Mouse (Mus musculus) T-helper 2 cell (primary cell): ENCODE data around the gene Egfem1.

ENCODE experiments used
- in situ Hi-C: fragments of 300-600 bp; cut with MboI, MseI; formaldehyde crosslinking; loops from one replicate; pipeline ENCODE4 v1.15.1; 2025; ENCODE audit warnings: high pct_unique_total_duplicates

Egfem1 gene

DNA sequence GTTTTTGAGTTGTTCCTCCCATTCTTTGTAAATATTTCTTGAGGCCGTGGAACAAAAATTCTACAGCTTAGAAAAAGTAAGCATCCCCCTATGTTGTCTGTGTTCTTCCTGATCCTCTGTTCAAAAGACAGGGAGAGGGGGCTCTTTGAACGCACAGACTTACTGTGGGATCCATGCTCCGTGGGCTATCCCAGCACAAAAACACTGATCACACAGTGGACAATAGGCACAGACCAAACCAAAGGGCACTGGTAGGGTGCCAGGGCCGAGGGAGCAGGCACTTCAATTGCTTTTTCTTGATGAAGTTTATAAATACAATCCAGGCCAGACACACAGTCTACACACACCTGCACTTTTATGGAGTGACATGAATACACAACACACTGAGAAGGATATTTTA is 211.4 kb downstream of the Egfem1 start:
- in situ Hi-C loops: no loop called here

DNA sequence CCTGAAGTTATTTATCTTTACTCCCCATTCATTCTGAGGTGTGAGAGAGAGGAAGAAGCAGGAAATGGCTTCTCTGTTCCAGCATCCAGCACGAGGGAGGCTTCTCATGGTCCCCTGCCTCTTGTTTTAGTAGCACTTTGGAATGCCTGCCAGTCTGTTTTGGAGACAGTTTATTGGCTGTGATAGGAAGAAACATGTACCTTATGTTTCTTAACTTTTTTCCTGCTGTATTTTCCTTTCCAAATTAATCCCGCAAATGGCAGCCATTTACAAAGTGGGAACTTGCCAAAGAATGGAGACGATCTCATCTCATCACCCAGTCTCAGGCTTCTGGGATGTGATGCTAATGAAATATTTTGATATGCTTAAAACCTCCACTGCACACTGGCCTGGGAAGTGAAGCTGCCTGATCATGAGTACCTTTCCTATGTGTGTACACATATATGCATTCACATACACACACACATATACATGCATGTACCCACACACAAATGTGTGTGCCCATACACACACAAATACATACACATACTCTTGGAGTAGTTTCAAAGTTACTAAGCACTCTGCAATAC is 260.5 kb downstream of the Egfem1 start:
- in situ Hi-C loops: no loop called here

- in situ Hi-C loops: no loop called here
Measured at GRCm38 (mm10) chr3:29345805-29346204, 264.0 kb downstream of the Egfem1 start.

GRCm38 (mm10) chr3:29366907-29367306 is 285.1 kb downstream of the Egfem1 start:
- in situ Hi-C loops: no loop called here

GRCm38 (mm10) chr3:29370519-29370918 is 288.7 kb downstream of the Egfem1 start:
- in situ Hi-C loops: no loop called here

DNA sequence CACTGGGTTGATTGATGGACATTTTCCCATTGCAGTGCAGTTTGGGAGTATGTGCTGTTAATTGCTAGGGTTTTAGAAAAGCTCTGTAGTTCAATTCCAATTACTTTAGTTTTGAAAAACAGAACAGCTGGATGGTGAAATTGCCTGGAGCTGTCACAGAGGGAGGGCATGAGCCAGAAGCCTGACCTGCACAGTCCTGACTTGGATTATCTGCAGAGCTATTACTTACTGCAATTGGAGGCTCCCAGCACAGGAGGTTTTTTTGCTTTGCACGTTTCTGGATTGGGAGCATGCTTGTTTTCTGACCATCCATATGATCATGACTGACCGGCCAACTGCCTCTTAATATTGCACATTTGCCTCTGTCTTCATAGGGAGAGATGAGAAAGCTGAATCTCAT is 299.4 kb downstream of the Egfem1 start:
- in situ Hi-C loops: no loop called here

- in situ Hi-C loops: no loop called here
Measured at GRCm38 (mm10) chr3:29399064-29399463, 317.2 kb downstream of the Egfem1 start.

- in situ Hi-C loops: no loop called here
Measured at GRCm38 (mm10) chr3:29421634-29422033, 339.8 kb downstream of the Egfem1 start.

GRCm38 (mm10) chr3:29432109-29433091 is 350.6 kb downstream of the Egfem1 start:
- in situ Hi-C loops: no loop called here

DNA sequence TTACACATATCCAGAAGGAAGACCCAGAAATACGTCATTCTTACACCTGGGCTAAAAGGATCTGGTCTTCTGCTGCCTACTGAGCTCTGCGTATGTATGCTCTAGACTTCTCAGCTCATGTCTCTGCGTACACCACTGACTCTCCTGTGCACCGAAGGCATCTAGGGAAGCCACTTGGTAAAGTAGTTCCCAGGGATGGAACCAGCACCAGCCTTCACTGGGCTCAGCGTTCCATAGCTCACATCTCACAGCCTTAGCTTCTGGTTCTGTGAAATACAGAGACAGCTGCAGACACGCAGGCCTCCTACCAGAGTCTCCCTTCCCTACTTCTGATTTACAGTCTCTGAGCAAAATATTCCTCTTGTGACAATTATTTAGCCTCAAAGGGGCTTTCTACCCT is 361.2 kb downstream of the Egfem1 start:
- in situ Hi-C loops: no loop called here

DNA sequence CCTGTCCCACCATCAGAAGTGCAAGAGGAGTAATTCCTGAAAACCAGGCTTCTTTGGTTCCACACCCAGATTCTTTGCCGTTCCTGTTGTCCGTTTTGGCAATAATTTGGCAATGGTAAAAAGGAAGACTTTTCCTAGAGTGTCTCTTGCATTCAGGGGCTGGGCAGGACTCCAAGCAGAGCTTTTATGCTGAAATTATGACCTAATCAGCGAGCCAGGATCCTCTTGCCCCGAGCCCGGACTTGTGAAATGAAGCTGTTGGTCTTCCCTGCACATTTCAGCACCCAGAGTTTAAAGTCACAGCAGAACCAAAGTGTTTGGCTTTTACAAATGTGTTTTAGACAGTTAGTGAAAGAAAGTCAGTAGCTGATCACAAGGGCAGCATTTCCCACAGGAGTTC is 362.8 kb downstream of the Egfem1 start:
- in situ Hi-C loops: no loop called here

GRCm38 (mm10) chr3:29446081-29446480 is 364.3 kb downstream of the Egfem1 start:
- in situ Hi-C loops: no loop called here

GRCm38 (mm10) chr3:29448829-29449406 is 367.1 kb downstream of the Egfem1 start:
- in situ Hi-C loops: no loop called here

DNA sequence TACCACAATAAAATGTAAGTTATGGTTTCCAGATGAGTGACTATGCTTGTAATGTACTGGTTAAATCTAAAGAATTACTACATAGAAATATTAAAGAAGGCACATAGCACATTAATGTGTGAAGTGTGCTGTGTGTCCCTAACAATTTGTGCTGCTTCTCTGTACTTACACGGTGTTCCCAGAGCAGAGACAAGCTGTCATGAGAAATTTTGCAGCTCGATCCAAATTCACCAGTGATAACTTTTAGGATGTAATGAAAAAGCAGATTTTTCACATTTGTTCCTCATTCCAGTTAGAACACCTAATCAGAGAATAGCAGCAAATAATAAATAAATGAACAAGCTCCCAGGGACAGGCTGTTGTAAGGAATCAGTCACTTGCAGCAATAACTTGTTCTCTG is 416.4 kb downstream of the Egfem1 start:
- in situ Hi-C loops: no loop called here

DNA sequence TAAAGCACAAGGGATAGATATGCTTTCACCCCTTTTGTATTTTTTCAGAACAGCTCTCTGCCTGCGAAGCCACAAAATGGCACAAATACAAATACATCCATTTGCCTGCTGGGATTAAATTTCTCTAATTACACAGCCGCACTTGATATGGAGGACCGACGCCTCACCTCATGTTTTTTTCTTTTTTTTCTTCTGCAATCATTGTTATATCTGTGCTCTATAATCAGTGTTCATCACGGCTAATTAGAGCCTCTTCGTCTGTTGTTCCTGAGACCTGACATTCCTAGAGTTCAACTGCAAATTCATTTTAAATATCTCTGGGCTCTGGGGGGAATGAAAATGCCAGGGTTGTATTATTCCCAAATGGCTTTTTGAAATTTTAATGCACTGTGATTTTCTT is 417.4 kb downstream of the Egfem1 start:
- in situ Hi-C loops: no loop called here

GRCm38 (mm10) chr3:29525298-29525962 is 443.6 kb downstream of the Egfem1 start:
- in situ Hi-C loops: no loop called here

DNA sequence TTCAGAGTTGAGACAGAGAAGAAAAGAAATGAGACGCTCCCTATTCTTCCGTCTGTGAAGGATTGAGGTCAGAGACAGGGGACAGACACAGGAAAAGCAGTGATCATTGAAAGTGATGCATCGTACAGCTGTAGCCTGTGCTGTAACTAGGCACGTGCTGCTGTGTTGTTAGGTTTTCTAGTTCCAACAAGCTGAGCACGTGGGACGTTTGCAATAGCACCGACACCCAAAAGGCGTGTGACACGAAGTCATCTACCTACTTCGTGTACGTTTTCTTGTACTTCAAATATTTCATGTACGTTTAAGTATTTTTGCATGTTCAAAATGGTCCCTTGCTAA is 444.1 kb downstream of the Egfem1 start:
- in situ Hi-C loops: no loop called here

DNA sequence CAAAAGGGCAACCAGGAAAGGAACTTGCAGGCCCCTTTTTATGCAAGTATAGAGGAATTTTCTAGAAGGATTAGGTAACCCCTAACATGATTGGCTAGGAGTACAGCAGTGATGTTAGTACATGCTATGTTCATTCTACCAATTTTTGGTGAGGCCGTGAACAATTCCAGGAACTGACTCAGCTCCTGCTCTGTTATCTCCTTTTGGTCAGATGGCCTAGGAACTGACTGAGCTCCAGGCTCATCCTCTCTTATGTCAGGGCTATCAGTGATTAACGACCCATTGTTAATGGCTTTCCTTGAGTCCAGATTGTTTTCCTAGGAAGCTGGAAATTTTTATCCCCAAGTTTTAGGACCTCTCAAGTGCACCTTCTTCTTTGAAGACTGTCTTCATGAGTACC is 457.4 kb downstream of the Egfem1 start:
- in situ Hi-C loops: no loop called here

DNA sequence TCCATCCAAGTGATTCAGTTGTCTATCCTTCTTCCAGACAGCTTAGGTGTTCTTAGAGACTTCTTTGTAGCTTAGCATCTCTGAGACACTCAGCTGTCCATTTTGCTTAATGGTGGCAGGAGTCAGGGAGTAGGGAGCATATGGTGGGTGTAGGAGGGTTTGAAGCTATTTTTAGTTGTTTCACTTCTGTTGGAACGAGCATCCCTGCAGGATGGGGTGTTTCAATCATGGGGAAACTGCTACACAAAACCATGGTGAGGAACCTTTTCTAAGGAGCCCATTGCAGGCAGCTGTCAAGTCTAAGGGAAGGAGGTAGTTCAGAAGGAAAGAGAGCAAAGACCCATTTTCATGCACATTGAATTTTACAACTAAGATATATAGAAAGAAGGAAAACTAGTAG is 458.1 kb downstream of the Egfem1 start:
- in situ Hi-C loops: no loop called here

GRCm38 (mm10) chr3:29541477-29542079 is 459.8 kb downstream of the Egfem1 start:
- in situ Hi-C loops: no loop called here

GRCm38 (mm10) chr3:29544056-29544455 is 462.2 kb downstream of the Egfem1 start:
- in situ Hi-C loops: no loop called here

DNA sequence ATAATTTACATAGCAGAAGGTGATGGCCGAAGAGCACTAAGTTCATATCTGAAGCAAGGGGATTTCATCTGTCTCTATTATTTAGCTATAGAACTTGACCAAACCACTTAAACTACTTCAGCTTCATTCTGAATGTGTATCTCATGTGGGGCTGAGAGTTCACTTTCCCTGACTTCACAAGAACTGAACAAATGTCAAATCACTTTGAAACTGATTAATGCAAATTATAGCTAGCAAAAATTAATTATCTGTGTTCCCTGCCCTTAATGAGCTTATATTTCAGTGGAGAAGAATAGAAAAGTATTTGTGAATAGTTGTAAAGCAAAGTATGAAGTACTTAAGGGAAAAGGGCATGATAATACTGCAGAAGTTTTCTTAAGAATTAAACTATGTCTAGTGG is 481.3 kb downstream of the Egfem1 start:
- in situ Hi-C loops: no loop called here
